Mouse (Mus musculus) stomach, postnatal 0 days (tissue): ENCODE data around the gene Minar1. TPM values are rescaled to one million over a fixed set of nuclear protein-coding genes. Genes with fewer than 3 reads are reported as not detected.

Experiments
- ATAC-seq: fragments of 200-750 bp; cut with Nextera tagmentation; 2 replicates; pipeline ENCODE4 v1.8.0; 2017; ENCODE audit not compliant: low FRiP score, low TSS enrichment
- DNase-seq: peaks from one replicate; pipeline ENCODE4 v3.0.0-alpha.2; 2016; ENCODE audit warnings: low spot score
- H3K27ac ChIP-seq: fragments of 300-500 bp; sonication (generic); replicated peaks from 2 replicates; pipeline ENCODE4 v1.5.1; 2014; ENCODE audit warnings: mild to moderate bottlenecking, control low read depth
- H3K27me3 ChIP-seq: fragments of 300-500 bp; sonication (generic); 2 replicates; pipeline ENCODE4 v1.6.1; 2014; ENCODE audit warnings: low read length; ENCODE audit not compliant: control insufficient read depth, insufficient read depth
- H3K36me3 ChIP-seq: fragments of 300-500 bp; sonication (generic); 2 replicates; pipeline ENCODE4 v1.6.1; 2014; ENCODE audit warnings: low read length, mixed read lengths; ENCODE audit not compliant: control insufficient read depth, insufficient read depth
- H3K4me1 ChIP-seq: fragments of 300-500 bp; sonication (generic); replicated peaks from 2 replicates; pipeline ENCODE4 v1.6.1; 2014; ENCODE audit warnings: antibody characterized with exemption; ENCODE audit not compliant: control insufficient read depth, insufficient read depth
- H3K4me2 ChIP-seq: fragments of 300-500 bp; sonication (generic); replicated peaks from 2 replicates; pipeline ENCODE4 v1.6.1; 2014; ENCODE audit warnings: low read depth, mild to moderate bottlenecking, control low read depth, moderate library complexity
- H3K4me3 ChIP-seq: fragments of 300-500 bp; sonication (generic); 2 replicates; pipeline ENCODE4 v1.5.1; 2014; ENCODE audit warnings: low read depth, low read length, control low read depth
- H3K9ac ChIP-seq: fragments of 300-500 bp; sonication (generic); 2 replicates; pipeline ENCODE4 v1.6.1; 2014; ENCODE audit warnings: mild to moderate bottlenecking, low read length, control low read depth, mixed read lengths
- H3K9me3 ChIP-seq: fragments of 300-500 bp; sonication (generic); 2 replicates; pipeline ENCODE4 v1.6.1; 2016; ENCODE audit warnings: low read length; ENCODE audit not compliant: control insufficient read depth
- CTCF ChIP-seq: IDR thresholded peaks from 2 replicates; pipeline ENCODE4 v1.5.1; 2016; ENCODE audit warnings: antibody characterized with exemption, low read depth, mild to moderate bottlenecking, moderate library complexity
- EP300 ChIP-seq: optimal IDR thresholded peaks from 2 replicates; pipeline ENCODE3; 2016; ENCODE audit warnings: antibody characterized with exemption
- WGBS: fragments of 180-500 bp; shearing (Covaris S2); extraction: QIAGEN DNeasy Blood & Tissue Kit; methylation state at CpG from one replicate; pipeline ENCODE4 v1.1.7; 2014; 5-methylcytosine and 5-hydroxymethylcytosine counted together
- polyA plus RNA-seq: library from polyadenylated mRNA; unstranded; fragments of >200 nt; fragmentation: Nextera tagmentation; extraction: Ambion mirVana; gene quantifications from 2 replicates; pipeline ENCODE4 v1.2.1, GENCODE M21; 2015

Minar1 gene
- polyA plus RNA-seq, 1 experiment from 2014 or later: 0.04 TPM

GRCm38 (mm10) chr9:89578422-89578821, 44.5 kb downstream of the Minar1 start:
- ATAC-seq (no peak), DNase-seq (no peak)
- no peak overlapping the region for H3K27ac ChIP-seq
- no peaks in the 10 kb centered on the region for H3K36me3 ChIP-seq
- no peaks in the 10 kb centered on the region for H3K27me3 ChIP-seq
- H3K4me2 ChIP-seq: no peak overlapping the region
- H3K4me3 ChIP-seq: no peak overlapping the region
- no peak for TF ChIP-seq CTCF
- TF ChIP-seq EP300: no peak
- H3K4me1 ChIP-seq: no peaks in the 10 kb centered on the region
- no peaks in the 10 kb centered on the region for H3K9me3 ChIP-seq
- no peak overlapping the region for H3K9ac ChIP-seq
- 88% methylated on average over 5 of the region's 5 CpGs for WGBS

- no peak overlapping the region for H3K27ac ChIP-seq
- H3K4me1 ChIP-seq: no peaks in the 10 kb centered on the region
- TF ChIP-seq EP300 (no peak), CTCF (no peak)
- ATAC-seq (no peak), DNase-seq (no peak)
- no peaks in the 10 kb centered on the region for H3K27me3 ChIP-seq
- H3K9me3 ChIP-seq: no peaks in the 10 kb centered on the region
- H3K9ac ChIP-seq: no peak overlapping the region
- no peak overlapping the region for H3K4me3 ChIP-seq
- no peak overlapping the region for H3K4me2 ChIP-seq
- WGBS: 53% methylated on average over 2 of the region's 2 CpGs
- no peaks in the 10 kb centered on the region for H3K36me3 ChIP-seq
Measured at GRCm38 (mm10) chr9:89552663-89553062, 70.3 kb downstream of the Minar1 start.

Other genes with a start within 250 kb of the Minar1 start
- gene Tmed3, start 81.9 kb upstream of the Minar1 start, polyA plus RNA-seq: 162 and 170 TPM in 2 replicates
- gene Ankrd34c, start 115.3 kb upstream of the Minar1 start, polyA plus RNA-seq: 0.04 TPM in 1 of 2 replicates, not detected in the other